In the genomic region with DNA sequence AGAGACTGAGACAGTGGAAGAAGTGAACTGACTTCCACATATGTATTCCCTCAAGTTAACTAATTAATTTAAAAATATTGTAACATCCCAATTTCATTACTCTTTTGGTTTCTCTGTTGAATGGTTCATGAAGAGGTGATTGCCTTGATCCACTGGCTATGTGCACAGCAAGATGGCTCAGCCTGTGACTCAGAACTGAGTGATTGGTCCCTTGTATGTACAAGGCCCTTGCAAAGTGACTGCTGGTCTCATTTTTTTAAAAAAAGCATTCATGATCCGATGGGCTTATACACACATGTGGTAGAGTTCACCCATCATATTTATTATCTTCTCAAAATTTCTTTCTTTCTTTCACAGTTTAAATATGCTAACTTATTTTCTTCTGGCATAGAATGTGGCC, we compare ENCODE assay signal across 18 mouse cellular contexts. TPM values are rescaled to one million over a fixed set of nuclear protein-coding genes. Genes with fewer than 3 reads are reported as not detected.
A peak's percentile ranks its signal among the peaks of the same experiment; 100 is the strongest.
DNase-seq lines count a peak whose midpoint lies in the region.
"Had no signal": no experiment of that assay in that cellular context is flagged by ENCODE, and none has a peak within 500 bp of the region (broad histone marks: within the 10 kb centered on the region; RNA-seq: fewer than 3 reads in every experiment).

No protein-coding gene starts in this region.

- 80% methylated on average over 1 of the region's 1 CpGs for WGBS in macrophage (ENCODE audit: missing documents)

- H3K4me3 ChIP-seq in macrophage (ENCODE audit: inconsistent target): no peak overlapping the region
- H3K4me3 ChIP-seq: embryonic facial prominence, embryonic 13.5 days; embryonic facial prominence, embryonic 15.5 days had no signal

- DNase-seq in adrenal gland, adult 2 months: peak; percentile 51
- DNase-seq in adrenal gland, postnatal 25 days: no peak
- peak; percentile 1 for DNase-seq in embryo, embryonic 10 days (ENCODE audit: low spot score)
- DNase-seq in embryo, embryonic 10.5 days (ENCODE audit: low spot score): no peak
- no peak for DNase-seq in heart, postnatal 36 days
- DNase-seq: adrenal gland, postnatal 14 days; B cell, adult 2 months; cerebellum, adult 11 months; cerebellum, adult 18-20 months; cerebellum, adult 8-10 months; cerebellum, adult 9-11 months; cerebellum, postnatal 14 days; cerebellum, postnatal 36 days; embryo, embryonic 11 days had no signal

- no peaks in the 10 kb centered on the region for H3K36me3 ChIP-seq in macrophage (ENCODE audit: inconsistent target)
- H3K36me3 ChIP-seq: embryonic facial prominence, embryonic 13.5 days; embryonic facial prominence, embryonic 15.5 days; G1E had no signal

- H3K27ac ChIP-seq in macrophage: peak overlapping the region; percentile 91
- H3K27ac ChIP-seq: embryonic facial prominence, embryonic 13.5 days; embryonic facial prominence, embryonic 15.5 days had no signal

- no peaks in the 10 kb centered on the region for H3K79me2 ChIP-seq in macrophage (ENCODE audit: inconsistent target)

- intact Hi-C loops in heart, postnatal 36 days (cut with DNase I): no loop called here

RNA-seq across cellular contexts. Expression of gene Mtmr10, which starts 8.9 kb away (rescaled TPM):
- 10 to 100 TPM; 27.3 to 29.0 TPM for total RNA-seq in adrenal gland, adult 2 months (2021)
- polyA plus RNA-seq in adrenal gland, adult 2 months (2012; rRNA removed): 4.2 and 5.2 TPM in 2 replicates
- total RNA-seq in adrenal gland, postnatal 25 days (2021): 22.2 and 37.2 TPM in 2 replicates
- 100 to 1,000 TPM in 10 of 26 experiments, 10 to 100 TPM in 16; 31.9 to 180 (median 88.4) TPM for total RNA-seq in macrophage (2018; cell fraction: chromatin; rRNA removed)
- total RNA-seq in macrophage (2018; cell fraction: cytosol; rRNA removed): 10 to 100 TPM; 13.9 to 50.6 (median 29.3) TPM
- total RNA-seq in macrophage (2018; cell fraction: nucleus; rRNA removed): 100 to 1,000 TPM in 2 of 26 experiments, 10 to 100 TPM in 24; 19.5 to 134 (median 44.8) TPM
- polyA plus RNA-seq in macrophage (2018): 25.6 to 41.0 TPM (median 25.9 TPM) in 3 replicates
- 10 to 100 TPM; 13.4 to 13.9 TPM for total RNA-seq in heart, postnatal 36 days (2021)

Comparison
In these comparisons a context has a peak if more than half of its experiments do, and no peak if none do; other contexts are left out.
1. DNase-seq: peak in adrenal gland, adult 2 months (single experiment) and embryo, embryonic 10 days (single experiment); none in adrenal gland, postnatal 25 days (single experiment), embryo, embryonic 10.5 days (single experiment) and heart, postnatal 36 days (0 of 2).